Mouse (Mus musculus) liver, embryonic 16.5 days (tissue): Measurements from ENCODE around the gene Klf12. TPM values are rescaled to one million over a fixed set of nuclear protein-coding genes. Genes with fewer than 3 reads are reported as not detected.

Source experiments
- ATAC-seq: fragments of 200-750 bp; cut with Nextera tagmentation; 2 replicates; pipeline ENCODE4 v1.8.0; 2017; ENCODE audit warnings: low read depth, mild to moderate bottlenecking, moderate number of reproducible peaks, moderate library complexity
- H3K27ac ChIP-seq: fragments of 300-500 bp; sonication (generic); 2 replicates; pipeline ENCODE4 v1.5.1; 2014; ENCODE audit warnings: mild to moderate bottlenecking, low read length
- H3K27me3 ChIP-seq: fragments of 300-500 bp; sonication (generic); 2 replicates; pipeline ENCODE4 v1.6.1; 2014; ENCODE audit warnings: low read depth, low read length, mixed read lengths; ENCODE audit not compliant: control insufficient read depth, insufficient read depth
- H3K36me3 ChIP-seq: fragments of 300-500 bp; sonication (generic); 2 replicates; pipeline ENCODE4 v1.6.1; 2014; ENCODE audit warnings: mild to moderate bottlenecking; ENCODE audit not compliant: control insufficient read depth, insufficient read depth
- H3K4me1 ChIP-seq: fragments of 300-500 bp; sonication (generic); 2 replicates; pipeline ENCODE4 v1.6.1; 2014; ENCODE audit warnings: low read depth, low read length, mixed read lengths; ENCODE audit not compliant: control insufficient read depth
- H3K4me2 ChIP-seq: fragments of 300-500 bp; sonication (generic); 2 replicates; pipeline ENCODE4 v1.6.1; 2014; ENCODE audit warnings: low read depth, low read length, mixed read lengths
- H3K4me3 ChIP-seq: fragments of 300-500 bp; sonication (generic); 2 replicates; pipeline ENCODE4 v1.5.1; 2014; ENCODE audit warnings: low read depth, mild to moderate bottlenecking, low read length
- H3K9ac ChIP-seq: fragments of 300-500 bp; sonication (generic); 2 replicates; pipeline ENCODE4 v1.6.1; 2014; ENCODE audit warnings: low read depth, low read length
- H3K9me3 ChIP-seq: fragments of 300-500 bp; sonication (generic); replicated peaks from 2 replicates; pipeline ENCODE4 v1.6.1; 2016; ENCODE audit warnings: low read length; ENCODE audit not compliant: control insufficient read depth
- WGBS: fragments of 180-500 bp; shearing (Covaris S2); extraction: QIAGEN DNeasy Blood & Tissue Kit; methylation state at CpG from one replicate; pipeline ENCODE4 v1.1.7; 2014; ENCODE audit not compliant: insufficient replicate concordance; 5-methylcytosine and 5-hydroxymethylcytosine counted together
- polyA plus RNA-seq: library from polyadenylated mRNA; unstranded; fragments of >200 nt; fragmentation: Nextera tagmentation; extraction: Ambion mirVana; gene quantifications from 2 replicates; pipeline ENCODE4 v1.2.1, GENCODE M21; 2015

Gene Klf12
- polyA plus RNA-seq = 5.7 and 7.4 TPM in 2 replicates

DNA sequence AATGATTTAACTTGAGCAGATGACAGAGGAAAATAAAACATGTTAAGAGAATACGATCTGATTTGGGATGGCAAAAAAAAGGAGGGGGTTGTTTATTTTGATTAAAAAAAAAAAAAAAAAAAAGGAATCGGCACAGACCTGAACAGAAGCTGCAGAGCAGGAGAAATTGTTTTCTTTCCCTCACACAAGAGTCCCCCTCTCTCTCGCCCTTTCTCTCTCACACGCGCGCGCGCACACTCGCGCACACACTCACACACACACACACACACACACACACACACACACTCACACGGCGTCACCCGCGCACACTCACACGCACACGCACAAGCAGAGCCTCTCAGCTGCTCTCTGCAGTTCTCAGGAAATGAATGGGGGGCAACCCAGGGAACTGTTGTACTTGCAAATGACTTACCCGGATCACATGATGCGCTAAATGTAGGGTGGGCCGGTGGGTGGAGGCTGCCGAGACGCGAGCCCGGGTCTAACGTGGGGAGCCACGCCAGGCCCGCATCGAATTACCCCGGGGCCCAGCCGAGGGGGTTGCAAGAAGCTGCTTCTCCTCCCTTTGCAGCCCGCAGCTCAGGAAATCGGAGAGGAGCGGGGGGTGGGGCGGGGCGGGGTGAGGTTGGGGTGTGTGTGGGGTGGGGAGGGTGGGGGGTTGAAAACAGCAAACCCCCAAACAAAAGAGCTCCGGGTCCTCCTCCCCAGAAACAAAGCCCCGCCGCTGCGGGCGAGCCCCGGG lies at the start of gene Klf12:
Klf12 (minus strand) TSS at position 561 of the 742 bp plus-strand sequence.
- Histone ChIP-seq H3K27me3 (peaks cover 35% of the 10 kb centered on the region), H3K27ac (peak within 1 kb of the TSS; percentile 83), H3K4me3 (peak within 1 kb of the TSS; percentile 60), H3K4me1 (no peaks in the 10 kb centered on the region), H3K9ac (peak within 1 kb of the TSS; percentile 55), H3K36me3 (no peaks in the 10 kb centered on the region), H3K4me2 (peak within 1 kb of the TSS; percentile 66), H3K9me3 (no peaks in the 10 kb centered on the region)
- WGBS = 0% methylated on average over 28 of the region's 40 CpGs
- ATAC-seq = peak; percentile 59

DNA sequence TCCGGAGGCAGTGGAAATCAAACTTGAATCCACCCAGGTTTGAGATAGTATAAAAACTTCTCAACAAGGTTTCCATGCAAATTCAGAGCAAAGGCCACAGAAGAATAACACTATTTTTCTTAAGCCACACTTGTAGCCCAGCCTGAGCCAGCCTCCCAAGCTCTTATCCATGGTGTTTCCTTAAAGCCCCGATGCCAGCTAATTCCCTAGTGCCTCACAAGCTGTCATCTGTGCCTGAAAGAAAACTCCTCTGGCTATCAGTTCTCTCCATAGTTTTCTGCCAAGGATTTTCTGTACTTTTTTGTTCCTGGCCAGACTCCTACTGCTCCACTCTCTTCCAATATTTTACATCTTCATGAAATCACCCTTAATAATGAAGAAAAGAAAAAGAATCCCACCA lies 48.9 kb upstream of the Klf12 start:
- no peak overlapping the region for H3K9ac ChIP-seq
- no peaks in the 10 kb centered on the region for H3K27me3 ChIP-seq
- no peak overlapping the region for H3K4me3 ChIP-seq
- H3K4me2 ChIP-seq = no peak overlapping the region
- no peaks in the 10 kb centered on the region for H3K4me1 ChIP-seq
- no peaks in the 10 kb centered on the region for H3K9me3 ChIP-seq
- H3K27ac ChIP-seq = no peak overlapping the region
- H3K36me3 ChIP-seq = no peaks in the 10 kb centered on the region
- 63% methylated on average over 2 of the region's 2 CpGs for WGBS
- ATAC-seq = no peak

DNA sequence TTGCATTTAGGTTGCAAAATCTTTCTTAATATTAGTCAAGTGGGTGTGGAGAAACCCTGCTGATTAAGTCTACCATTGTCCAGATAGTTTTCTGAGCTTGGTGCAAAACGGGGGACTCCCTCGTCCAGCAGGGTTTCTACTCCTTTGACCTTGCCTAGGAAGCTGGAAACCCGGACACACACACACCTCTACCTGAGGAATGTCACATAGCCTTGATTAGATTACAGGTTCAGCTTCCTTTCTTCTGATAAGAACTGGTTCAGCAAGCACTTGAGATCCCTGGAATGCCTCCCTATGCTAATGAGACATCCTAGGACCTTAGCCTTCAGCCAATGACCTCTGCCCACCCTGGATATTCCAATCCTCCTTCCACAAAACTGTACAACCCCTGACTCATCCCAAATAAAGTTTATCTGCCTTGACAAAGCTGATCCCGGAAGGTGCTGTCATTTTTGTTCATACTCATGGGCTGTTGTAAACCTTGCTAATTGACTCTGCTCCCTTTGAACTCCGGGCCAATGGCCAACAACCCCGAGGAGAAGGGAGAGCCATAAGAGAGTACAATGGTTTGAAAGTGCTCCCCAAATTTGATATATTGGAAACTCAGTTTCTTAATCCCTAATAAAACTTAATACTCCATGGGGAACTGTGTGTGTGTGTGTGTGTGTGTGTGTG lies 44.3 kb upstream of the Klf12 start:
- Histone ChIP-seq H3K9ac (no peak overlapping the region), H3K4me1 (no peaks in the 10 kb centered on the region), H3K27ac (no peak overlapping the region), H3K4me3 (no peak overlapping the region), H3K4me2 (no peak overlapping the region), H3K27me3 (no peaks in the 10 kb centered on the region), H3K9me3 (no peaks in the 10 kb centered on the region), H3K36me3 (no peaks in the 10 kb centered on the region)
- WGBS = 45% methylated on average over 6 of the region's 6 CpGs
- no peak for ATAC-seq

DNA sequence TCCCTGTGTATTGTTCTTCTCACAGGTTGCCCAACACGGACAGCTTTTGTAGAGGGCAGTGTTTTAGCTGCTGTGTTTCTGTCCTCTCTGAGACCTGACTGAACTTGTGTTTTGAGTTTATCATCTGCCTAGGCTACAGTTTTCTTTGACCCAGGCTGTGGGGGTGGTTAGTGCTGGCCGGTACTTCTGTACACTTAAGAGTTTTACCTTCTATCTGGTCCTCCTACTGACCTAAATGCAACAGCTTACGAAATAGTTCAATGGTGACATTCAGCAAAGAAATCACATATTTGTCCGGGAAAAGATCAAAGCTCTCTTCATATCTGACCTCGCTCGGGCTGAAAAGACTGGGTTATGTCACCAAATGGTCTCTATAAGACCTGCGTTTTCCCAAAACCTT lies 39.8 kb upstream of the Klf12 start:
- Histone ChIP-seq H3K9me3 (no peaks in the 10 kb centered on the region), H3K27me3 (no peaks in the 10 kb centered on the region), H3K4me1 (no peaks in the 10 kb centered on the region), H3K36me3 (no peaks in the 10 kb centered on the region), H3K27ac (peak overlapping the region; percentile 56; the same call in 1 of the 2 replicates), H3K4me2 (no peak overlapping the region), H3K9ac (no peak overlapping the region), H3K4me3 (no peak overlapping the region)
- ATAC-seq = peak; percentile 93
- 55% methylated on average over 7 of the region's 7 CpGs for WGBS

DNA sequence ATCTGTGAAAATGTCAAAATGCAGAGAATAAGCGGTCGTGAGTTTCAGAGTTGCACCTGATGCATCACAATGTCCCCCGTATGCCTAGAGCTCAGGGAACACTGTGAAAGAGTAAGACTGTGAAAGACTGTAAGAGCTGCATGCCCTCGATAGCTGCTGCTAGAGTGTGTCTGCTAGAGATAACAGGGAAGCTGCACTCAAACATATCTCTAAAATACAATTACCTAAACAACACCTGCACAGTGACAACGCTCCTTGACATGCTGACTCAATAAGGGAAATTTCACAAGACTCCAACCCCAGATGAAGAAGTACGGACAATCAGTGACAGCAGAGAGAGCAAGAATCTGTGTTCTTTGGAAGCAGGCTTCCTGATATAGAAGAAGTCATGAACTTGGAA lies 37.5 kb upstream of the Klf12 start:
- H3K9me3 ChIP-seq = no peaks in the 10 kb centered on the region
- no peaks in the 10 kb centered on the region for H3K27me3 ChIP-seq
- H3K4me3 ChIP-seq = no peak overlapping the region
- no peak overlapping the region for H3K27ac ChIP-seq
- ATAC-seq = no peak
- H3K9ac ChIP-seq = no peak overlapping the region
- 68% methylated on average over 6 of the region's 6 CpGs for WGBS
- no peaks in the 10 kb centered on the region for H3K36me3 ChIP-seq
- no peaks in the 10 kb centered on the region for H3K4me1 ChIP-seq
- no peak overlapping the region for H3K4me2 ChIP-seq

DNA sequence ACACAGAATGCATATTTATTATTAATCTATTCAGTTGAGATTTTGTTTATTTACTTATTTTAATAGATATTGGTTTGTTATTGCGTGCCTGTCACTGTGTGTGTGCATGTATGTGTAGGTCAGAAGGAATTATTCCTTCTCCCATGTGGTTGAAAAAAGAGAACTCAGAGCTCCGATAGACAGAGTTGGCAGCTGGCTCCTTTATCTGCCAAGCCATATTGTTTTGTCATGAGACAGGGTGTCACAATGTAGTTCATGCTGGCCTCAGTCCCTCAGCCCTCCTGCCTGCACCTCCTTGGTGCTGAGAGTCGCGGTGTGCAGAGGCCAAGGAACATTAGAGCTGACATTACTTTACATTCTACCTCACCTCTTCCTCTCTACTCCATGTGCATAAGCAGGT lies 32.3 kb upstream of the Klf12 start:
- Histone ChIP-seq H3K4me1 (no peaks in the 10 kb centered on the region), H3K27me3 (no peaks in the 10 kb centered on the region), H3K4me3 (no peak overlapping the region), H3K36me3 (no peaks in the 10 kb centered on the region), H3K4me2 (no peak overlapping the region), H3K9me3 (no peaks in the 10 kb centered on the region), H3K27ac (no peak overlapping the region), H3K9ac (no peak overlapping the region)
- WGBS = 52% methylated on average over 4 of the region's 4 CpGs
- ATAC-seq = no peak

DNA sequence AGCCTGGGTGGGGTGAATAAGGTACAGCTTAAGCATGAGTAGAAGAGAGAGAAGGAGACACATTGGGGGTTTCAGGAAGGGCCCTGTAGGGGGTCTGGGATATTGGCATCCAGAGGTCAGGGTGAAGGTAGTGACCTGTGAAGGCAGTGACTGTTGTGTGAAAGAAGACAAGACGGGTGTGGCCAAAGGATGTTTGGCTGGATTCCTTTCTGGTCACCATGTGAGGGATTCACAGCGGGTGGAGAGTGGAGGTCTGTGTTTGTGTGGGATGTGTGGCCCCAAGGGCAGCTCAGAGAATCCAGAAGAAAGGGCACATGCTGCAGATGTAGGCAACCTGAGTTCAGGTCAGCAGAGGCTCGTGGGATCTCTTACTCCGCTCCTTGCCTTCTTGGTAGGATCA lies 29.6 kb upstream of the Klf12 start:
- Histone ChIP-seq H3K4me1 (no peaks in the 10 kb centered on the region), H3K9me3 (no peaks in the 10 kb centered on the region), H3K9ac (no peak overlapping the region), H3K36me3 (no peaks in the 10 kb centered on the region), H3K4me2 (no peak overlapping the region), H3K27ac (no peak overlapping the region), H3K4me3 (no peak overlapping the region), H3K27me3 (no peaks in the 10 kb centered on the region)
- 67% methylated on average over 4 of the region's 4 CpGs for WGBS
- no peak for ATAC-seq

DNA sequence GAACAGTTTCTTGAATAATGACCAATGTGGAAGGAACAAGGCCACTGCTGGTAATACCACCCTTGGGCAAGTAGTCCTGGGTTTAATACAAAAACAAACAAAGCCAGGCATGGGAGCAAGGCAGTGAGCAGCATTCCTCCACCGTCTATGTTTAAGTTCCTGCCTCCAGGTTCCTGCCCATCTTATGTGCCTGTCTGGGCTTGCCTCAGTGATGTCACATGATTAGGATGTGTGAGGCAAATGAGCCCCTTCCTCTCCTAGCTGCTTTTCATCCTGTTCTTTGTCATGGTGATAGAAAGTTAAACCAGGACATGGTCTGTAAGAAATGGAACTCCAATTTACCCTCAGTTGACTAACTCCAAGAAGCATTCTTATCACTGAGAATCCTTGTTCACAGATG lies 16.4 kb upstream of the Klf12 start:
- Histone ChIP-seq H3K9me3 (no peaks in the 10 kb centered on the region), H3K27ac (no peak overlapping the region), H3K4me2 (no peak overlapping the region), H3K27me3 (no peaks in the 10 kb centered on the region), H3K4me1 (no peaks in the 10 kb centered on the region), H3K36me3 (no peaks in the 10 kb centered on the region), H3K9ac (no peak overlapping the region), H3K4me3 (no peak overlapping the region)
- 58% methylated on average over 1 of the region's 1 CpGs for WGBS
- ATAC-seq = no peak

DNA sequence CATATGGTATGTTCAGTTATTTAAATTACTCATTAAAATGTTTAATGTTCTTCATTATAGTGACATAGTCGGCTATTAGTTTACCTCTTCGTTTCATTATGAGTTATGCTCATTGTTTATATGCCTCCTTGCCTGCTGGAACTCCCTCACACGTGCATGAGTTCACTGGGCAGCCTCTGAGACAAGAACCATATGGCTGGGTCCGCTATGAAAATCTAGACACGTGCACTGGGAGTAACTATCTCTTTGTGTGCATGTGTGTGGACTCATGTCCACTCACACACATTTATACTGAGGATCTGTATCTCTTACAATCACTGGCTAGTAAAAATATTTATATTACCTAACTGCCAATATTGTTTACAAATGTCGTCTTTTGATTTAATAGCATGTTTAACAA lies 14.4 kb upstream of the Klf12 start:
- Histone ChIP-seq H3K9ac (no peak overlapping the region), H3K36me3 (no peaks in the 10 kb centered on the region), H3K27ac (no peak overlapping the region), H3K4me2 (no peak overlapping the region), H3K4me3 (no peak overlapping the region), H3K27me3 (no peaks in the 10 kb centered on the region), H3K4me1 (no peaks in the 10 kb centered on the region), H3K9me3 (no peaks in the 10 kb centered on the region)
- no peak for ATAC-seq
- 58% methylated on average over 6 of the region's 6 CpGs for WGBS
